Mouse (Mus musculus) lung, postnatal 0 days (tissue): ENCODE data around the gene Fblim1.
"Not testable (repeated sequence)": the region's sequence is repeated elsewhere in the genome, so short reads cannot be mapped to it uniquely, and the experiment has no call there.

Experiments
- CTCF ChIP-seq: IDR thresholded peaks from 2 replicates; pipeline ENCODE4 v1.5.1; 2016; ENCODE audit warnings: antibody characterized with exemption, mild to moderate bottlenecking
- EP300 ChIP-seq: IDR thresholded peaks from 2 replicates; pipeline ENCODE4 v1.6.1; 2016; ENCODE audit warnings: antibody characterized with exemption, mild to moderate bottlenecking, control low read depth

DNA sequence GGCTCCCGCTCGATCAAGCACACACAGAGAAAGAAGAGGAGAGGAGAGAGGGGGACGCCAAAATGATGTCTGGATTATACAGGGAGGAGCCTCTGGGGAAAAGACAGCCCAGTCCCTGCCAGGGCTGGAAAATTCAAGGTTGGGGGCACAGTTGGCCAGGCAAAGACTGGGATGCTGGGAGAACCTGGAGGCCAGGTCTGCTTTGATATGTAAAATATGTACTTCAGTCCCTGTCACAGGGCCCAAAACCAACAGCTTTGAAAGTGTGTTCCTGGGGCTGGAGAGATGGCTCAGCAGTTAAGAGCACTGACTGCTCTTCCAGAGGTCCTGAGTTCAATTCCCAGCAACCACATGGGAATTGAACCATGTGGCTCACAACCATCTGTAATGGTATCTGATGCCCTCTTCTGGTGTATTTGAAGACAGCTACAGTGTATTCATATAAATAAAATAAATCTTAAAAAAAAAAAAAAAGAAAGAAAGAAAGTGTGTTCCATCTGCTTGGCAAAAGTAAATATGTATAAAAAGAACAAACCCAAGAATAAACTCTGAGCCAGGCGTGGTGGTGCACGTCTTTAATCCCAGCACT, 44.5 kb downstream of the Fblim1 start:
- TF ChIP-seq CTCF = peak; percentile 29
- TF ChIP-seq EP300 = not testable (repeated sequence)
